Mouse (Mus musculus) ES-E14 (cell line): ENCODE measurements at regions not wholly inside any gene's neighbourhood (a gene's known extent, or its start where the extent isn't known, plus 50 kb on each side); places are given as distances from the start of the nearest gene placed in this dataset.

ENCODE experiments used
- DNase-seq: peaks from one replicate; pipeline ENCODE4 v3.0.0-alpha.2; 2013; ENCODE audit warnings: low read depth, low spot score
- H3K27ac ChIP-seq: 2 replicates; pipeline ENCODE4 v1.5.1; 2012; ENCODE audit warnings: low read depth, mild to moderate bottlenecking, low read length, moderate library complexity, mixed read lengths; ENCODE audit not compliant: poor library complexity, insufficient read depth, severe bottlenecking
- H3K36me3 ChIP-seq: 2 replicates; pipeline ENCODE4 v1.6.1; 2012; ENCODE audit warnings: mild to moderate bottlenecking, low read length, moderate library complexity, mixed read lengths; ENCODE audit not compliant: control insufficient read depth, poor library complexity, insufficient read depth, severe bottlenecking
- H3K4me1 ChIP-seq, 2 experiments: fragments of 150-350 bp in 1 of 2; sonication (generic) in 1 of 2; 2 replicates each; pipeline ENCODE4 v1.6.1; 2012; ENCODE audit warnings: low read length in 2 of 2, mild to moderate bottlenecking in 1 of 2, mixed read lengths in 1 of 2; ENCODE audit not compliant: control insufficient read depth in 2 of 2, insufficient read depth in 2 of 2, poor library complexity in 1 of 2
- H3K4me3 ChIP-seq, 2 experiments: fragments of 150-350 bp in 1 of 2; sonication (generic) in 1 of 2; 2 replicates each; pipeline ENCODE4 v1.5.1; 2012; ENCODE audit warnings: low read length in 2 of 2, low read depth in 1 of 2, mild to moderate bottlenecking in 1 of 2, mixed read lengths in 1 of 2; ENCODE audit not compliant: insufficient read depth in 1 of 2, poor library complexity in 1 of 2, severe bottlenecking in 1 of 2
- H3K9ac ChIP-seq: 2 replicates; pipeline ENCODE4 v1.6.1; 2012; ENCODE audit warnings: low read depth, mild to moderate bottlenecking, low read length, mixed read lengths; ENCODE audit not compliant: poor library complexity, insufficient read depth, severe bottlenecking
- H3K9me3 ChIP-seq: fragments of 150-350 bp; sonication (generic); 2 replicates; pipeline ENCODE4 v1.6.1; 2012; ENCODE audit warnings: low read depth, mild to moderate bottlenecking, low read length; ENCODE audit not compliant: control insufficient read depth, insufficient read depth
- CHD2 ChIP-seq: IDR thresholded peaks from 2 replicates; pipeline ENCODE4 v1.6.1; 2014; ENCODE audit warnings: mild to moderate bottlenecking, low read depth, low read length, inconsistent platforms
- HCFC1 ChIP-seq: IDR thresholded peaks from 2 replicates; pipeline ENCODE4 v1.6.1; 2012; ENCODE audit warnings: low read length, inconsistent platforms, borderline replicate concordance; ENCODE audit not compliant: insufficient read depth
- MAFK ChIP-seq: IDR thresholded peaks from 2 replicates; pipeline ENCODE4 v1.6.1; 2014; ENCODE audit warnings: mild to moderate bottlenecking, low read depth, low read length, inconsistent platforms; ENCODE audit not compliant: insufficient read depth
- ZC3H11A ChIP-seq: IDR thresholded peaks from 2 replicates; pipeline ENCODE4 v1.6.1; 2012; ENCODE audit warnings: low read depth, mild to moderate bottlenecking, inconsistent platforms, low read length, borderline replicate concordance
- ZNF384 ChIP-seq: IDR thresholded peaks from 2 replicates; pipeline ENCODE4 v1.6.1; 2012; ENCODE audit warnings: low read depth, low read length, inconsistent platforms
- in situ Hi-C, 2 experiments: fragments of 600-800 bp; cut with MboI; formaldehyde crosslinking; loops; one replicate each; pipeline ENCODE4 v1.15.1; 2025; ENCODE audit warnings: low sequenced_read_pairs in 2 of 2, inconsistent platforms in 1 of 2; ENCODE audit not compliant: unreplicated experiment in 2 of 2

DNA sequence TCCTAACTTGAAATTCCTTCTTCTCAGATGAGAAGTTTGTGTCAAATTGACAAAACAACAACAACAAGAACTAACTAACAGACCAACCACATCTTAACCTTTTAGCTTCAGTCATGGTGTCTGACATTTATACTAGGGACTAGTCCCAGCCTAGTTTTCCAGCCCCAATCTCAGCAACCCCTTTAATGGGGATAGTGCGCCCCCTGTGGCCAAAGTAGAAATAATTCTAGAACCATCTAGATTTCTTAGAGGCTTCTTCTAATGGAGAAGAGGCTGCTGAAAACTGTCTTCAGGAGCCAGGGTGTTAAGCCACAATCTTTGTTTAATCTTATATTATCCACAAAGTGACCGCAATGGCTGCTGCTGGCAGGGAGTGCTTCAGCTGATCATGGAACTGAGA, 659.5 kb upstream of the Kdm8 start:
- peak; percentile 4 for DNase-seq
- H3K4me1 ChIP-seq = no peaks in the 10 kb centered on the region
- H3K9me3 ChIP-seq = no peaks in the 10 kb centered on the region
- no peak overlapping the region for H3K9ac ChIP-seq
- in situ Hi-C loops = loop anchor here in 1 of 2 experiments (25.0 kb wide), 1 partner anchor 398 kb away; no protein-coding TSS in a partner anchor
- no peak overlapping the region for H3K4me3 ChIP-seq
- TF ChIP-seq HCFC1 = no peak
- TF ChIP-seq ZC3H11A = no peak; the same call in 1 of the 2 replicates
- TF ChIP-seq MAFK = no peak
- TF ChIP-seq ZNF384 = no peak
- no peak for TF ChIP-seq CHD2
- H3K36me3 ChIP-seq = no peaks in the 10 kb centered on the region
- no peak overlapping the region for H3K27ac ChIP-seq

DNA sequence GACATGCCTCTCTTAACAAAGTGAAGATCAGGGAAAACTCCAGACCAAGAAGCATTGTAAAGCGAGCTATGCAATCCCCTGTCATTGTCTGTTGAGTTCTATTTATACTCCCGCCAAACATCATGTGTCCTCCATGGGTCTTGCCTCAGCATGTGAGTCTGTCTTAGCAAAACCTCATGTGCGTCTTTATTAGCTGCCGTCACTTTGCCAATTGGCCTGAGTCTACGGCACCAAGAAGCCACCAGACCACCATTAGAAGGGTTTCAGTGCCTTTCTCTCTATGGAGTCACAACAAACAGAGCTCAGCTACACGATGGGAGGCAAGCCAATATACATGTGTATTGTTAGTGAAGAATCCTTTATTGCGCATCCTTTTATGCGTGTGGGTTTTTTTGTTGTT, 658.6 kb upstream of the Kdm8 start:
- Histone ChIP-seq H3K4me3 (no peak overlapping the region), H3K27ac (no peak overlapping the region), H3K9ac (no peak overlapping the region; the same call in 1 of the 2 replicates), H3K4me1 (no peaks in the 10 kb centered on the region), H3K9me3 (no peaks in the 10 kb centered on the region), H3K36me3 (no peaks in the 10 kb centered on the region)
- in situ Hi-C loops = loop anchor here in 1 of 2 experiments (25.0 kb wide), 1 partner anchor 399 kb away; no protein-coding TSS in a partner anchor
- no peak for DNase-seq
- no peak for TF ChIP-seq CHD2
- TF ChIP-seq ZNF384 = no peak
- no peak for TF ChIP-seq MAFK
- TF ChIP-seq ZC3H11A = no peak
- TF ChIP-seq HCFC1 = no peak

GRCm38 (mm10) chr7:124788781-124789180, 655.7 kb upstream of the Kdm8 start:
- Histone ChIP-seq H3K9ac (no peak overlapping the region), H3K4me1 (no peaks in the 10 kb centered on the region), H3K4me3 (no peak overlapping the region), H3K36me3 (no peaks in the 10 kb centered on the region), H3K27ac (no peak overlapping the region), H3K9me3 (no peaks in the 10 kb centered on the region)
- in situ Hi-C loops = loop anchor here in 1 of 2 experiments (25.0 kb wide), 1 partner anchor 401 kb away; no protein-coding TSS in a partner anchor
- no peak for DNase-seq
- no peak for TF ChIP-seq ZNF384
- no peak for TF ChIP-seq MAFK
- no peak for TF ChIP-seq CHD2
- TF ChIP-seq HCFC1 = no peak
- TF ChIP-seq ZC3H11A = no peak

DNA sequence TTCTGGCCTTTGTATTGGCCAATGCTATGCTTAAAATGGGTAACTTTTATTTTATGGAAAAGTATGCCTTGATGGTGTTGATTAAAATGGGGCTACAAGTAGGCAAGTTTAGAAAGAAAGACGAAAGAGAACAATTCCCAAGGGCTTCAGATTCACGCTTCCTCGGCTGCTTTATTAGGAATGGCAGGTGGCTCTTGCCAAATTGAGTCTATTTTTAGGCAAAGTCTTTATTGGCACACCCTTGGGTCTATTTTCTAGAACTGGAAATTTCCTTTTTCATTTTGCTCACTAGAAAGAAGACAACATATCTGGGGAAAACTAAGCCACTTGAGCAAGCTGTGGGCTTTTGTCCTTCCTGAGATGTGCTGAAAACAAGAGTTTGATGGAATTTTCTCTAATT, 641.4 kb upstream of the Kdm8 start:
- in situ Hi-C loops = no loop called here
- Histone ChIP-seq H3K4me1 (no peaks in the 10 kb centered on the region), H3K9me3 (no peaks in the 10 kb centered on the region), H3K4me3 (no peak overlapping the region), H3K9ac (no peak overlapping the region), H3K27ac (no peak overlapping the region), H3K36me3 (no peaks in the 10 kb centered on the region)
- TF ChIP-seq ZC3H11A (no peak), ZNF384 (no peak), CHD2 (no peak), HCFC1 (no peak), MAFK (no peak)
- DNase-seq = no peak

DNA sequence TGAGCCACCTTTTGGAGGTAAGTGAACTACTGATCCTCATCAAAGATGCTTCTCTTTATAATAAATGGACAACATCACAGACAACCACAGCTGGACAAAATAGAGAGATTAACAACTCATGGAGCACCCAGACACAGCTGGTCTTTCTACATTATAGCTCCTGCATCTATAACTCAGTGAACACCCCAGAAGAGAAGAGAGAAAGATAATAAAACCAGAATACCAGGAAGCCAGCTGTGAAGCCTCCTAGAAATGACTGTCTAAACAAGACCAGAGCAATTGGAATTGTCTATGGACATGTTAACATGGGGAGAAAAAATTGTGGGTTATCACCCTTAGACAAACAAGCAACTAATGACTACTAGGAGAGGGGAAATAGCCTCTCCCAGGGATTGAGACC, 609.8 kb upstream of the Kdm8 start:
- DNase-seq = no peak
- TF ChIP-seq ZNF384 (no peak), MAFK (no peak), ZC3H11A (no peak), HCFC1 (no peak), CHD2 (no peak)
- in situ Hi-C loops = no loop called here
- H3K9me3 ChIP-seq = no peaks in the 10 kb centered on the region
- H3K4me1 ChIP-seq = no peaks in the 10 kb centered on the region
- no peak overlapping the region for H3K4me3 ChIP-seq
- no peak overlapping the region for H3K9ac ChIP-seq
- no peak overlapping the region for H3K27ac ChIP-seq
- no peaks in the 10 kb centered on the region for H3K36me3 ChIP-seq
